Mouse (Mus musculus): ENCODE results near the gene Sgtb. TPM values are rescaled to one million over a fixed set of nuclear protein-coding genes. Genes with fewer than 3 reads are reported as not detected.
A peak's percentile ranks its signal among the peaks of the same experiment; 100 is the strongest.

The Sgtb gene
- 8.3 TPM for polyA plus RNA-seq (2021)

DNA sequence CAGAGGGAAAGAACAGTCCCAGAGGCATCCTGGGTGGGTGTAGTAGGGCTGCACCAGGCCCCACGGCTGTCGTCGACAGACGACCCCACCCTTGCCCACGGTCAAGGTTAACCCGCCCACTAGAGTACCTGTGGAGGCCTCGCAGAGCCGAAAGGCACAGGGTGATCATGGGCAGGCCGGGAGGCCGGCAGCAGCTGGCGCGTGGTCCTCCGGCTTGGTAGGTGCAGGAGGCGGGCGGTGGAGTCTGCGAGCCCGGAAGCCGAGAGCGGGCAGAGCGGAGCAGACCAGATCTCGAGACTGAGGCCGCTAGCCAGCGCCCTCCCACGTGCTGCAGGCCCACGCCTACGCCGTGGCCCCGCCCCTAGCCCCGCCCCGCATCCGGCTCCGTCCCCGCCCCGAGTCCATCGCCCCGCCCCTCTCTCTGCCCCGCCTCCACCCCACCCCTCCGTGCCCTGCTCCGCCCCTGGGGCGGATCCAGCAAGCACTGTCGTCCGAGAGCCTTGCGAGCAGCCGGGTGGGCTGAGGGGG is at the start of gene Sgtb, which contains the start of gene Nln:
Gene Sgtb, plus strand, starts transcription at position 454 of the 528 bp plus-strand sequence.
Gene Nln, minus strand, starts transcription at position 327 of the 528 bp plus-strand sequence.
- peak; percentile 49 for DNase-seq (ENCODE audit: low read depth, low spot score)
- no peak for TF ChIP-seq CTCF (IDR thresholded peaks at IDR 0.05)
- POLR2A ChIA-PET = no interaction called here
- no peaks in the 10 kb centered on the region for H3K27me3 ChIP-seq
- in situ Hi-C loops (cut with MboI; ENCODE audit: low pct_unique_long_range_greater_than_20kb) = no loop called here
- peak; percentile 91 for ATAC-seq
- CTCF ChIA-PET = no interaction called here

GRCm38 (mm10) chr13:104060231-104060630 is 49.3 kb upstream of the Sgtb start:
- no peak for ATAC-seq
- ChIA-PET POLR2A (no interaction called here), CTCF (no interaction called here)
- in situ Hi-C loops (cut with MboI; ENCODE audit: low pct_unique_long_range_greater_than_20kb) = no loop called here
- no peak for DNase-seq (ENCODE audit: low read depth, low spot score)
- TF ChIP-seq CTCF (IDR thresholded peaks at IDR 0.05) = no peak
- no peaks in the 10 kb centered on the region for H3K27me3 ChIP-seq

DNA sequence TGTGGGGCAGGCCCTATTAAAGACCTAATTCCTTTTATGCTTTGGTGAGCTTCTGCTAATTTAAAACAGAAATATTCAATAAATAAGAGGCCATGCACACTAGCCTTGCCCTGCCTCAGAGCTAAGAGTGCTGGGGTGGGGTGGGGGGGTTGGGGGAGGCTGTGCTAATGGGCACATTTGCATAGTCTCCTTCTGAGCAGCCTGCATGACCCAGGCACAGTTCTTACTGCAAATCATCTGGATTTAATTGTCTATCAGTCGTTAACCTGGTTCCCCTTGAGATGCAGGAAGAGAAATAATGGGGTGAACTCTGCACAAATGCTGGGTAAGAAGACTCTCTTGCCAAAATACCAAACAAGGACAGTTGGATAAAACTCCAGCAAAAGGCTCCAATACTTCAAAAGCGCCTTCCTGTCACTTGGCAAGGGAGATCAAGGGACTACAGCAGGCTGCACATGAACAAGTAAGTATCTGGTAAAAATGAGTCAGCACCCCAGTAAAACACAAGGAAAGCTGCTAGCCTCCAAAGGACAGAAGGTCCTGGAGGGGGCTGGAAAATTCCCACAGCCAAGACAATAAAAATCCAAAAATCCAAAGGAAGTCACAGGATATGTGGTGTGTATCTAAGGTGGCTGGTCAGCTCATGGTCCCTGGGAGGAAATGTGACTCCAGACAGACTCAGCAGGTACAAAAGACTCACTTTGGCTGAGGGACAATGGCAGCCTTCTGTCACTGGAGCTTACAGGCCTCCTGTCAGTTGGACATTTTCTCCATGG is 47.4 kb upstream of the Sgtb start:
- TF ChIP-seq CTCF (IDR thresholded peaks at IDR 0.05) = no peak
- CTCF ChIA-PET = interaction anchor here (0.7 to 1.4 kb wide), 4 partner anchors 11 to 25 kb away, joined by 3 read pairs; no protein-coding TSS in a partner anchor
- POLR2A ChIA-PET = no interaction called here
- no peaks in the 10 kb centered on the region for H3K27me3 ChIP-seq
- in situ Hi-C loops (cut with MboI; ENCODE audit: low pct_unique_long_range_greater_than_20kb) = no loop called here
- no peak for DNase-seq (ENCODE audit: low read depth, low spot score)
- no peak for ATAC-seq

DNA sequence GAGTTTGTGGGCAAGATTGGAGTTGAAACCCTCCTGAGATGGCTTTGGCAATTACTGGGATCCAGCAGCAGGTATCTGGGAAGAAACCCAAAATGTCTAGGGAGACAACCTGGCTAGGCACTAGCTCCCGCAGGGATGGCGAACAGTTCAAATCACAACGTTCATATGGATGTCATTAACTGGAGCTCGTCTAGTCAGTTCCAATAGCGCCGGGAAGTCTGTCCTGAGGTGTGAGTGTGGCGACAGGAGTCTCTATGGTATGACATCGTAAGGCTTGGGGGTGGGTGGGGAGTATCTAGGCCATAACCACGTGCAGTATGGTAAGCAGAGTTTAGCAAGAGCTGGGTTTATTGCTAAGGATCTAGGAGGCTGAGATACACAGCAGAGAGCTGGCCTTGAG is 46.5 kb upstream of the Sgtb start:
- ATAC-seq = no peak
- POLR2A ChIA-PET = no interaction called here
- in situ Hi-C loops (cut with MboI; ENCODE audit: low pct_unique_long_range_greater_than_20kb) = no loop called here

DNA sequence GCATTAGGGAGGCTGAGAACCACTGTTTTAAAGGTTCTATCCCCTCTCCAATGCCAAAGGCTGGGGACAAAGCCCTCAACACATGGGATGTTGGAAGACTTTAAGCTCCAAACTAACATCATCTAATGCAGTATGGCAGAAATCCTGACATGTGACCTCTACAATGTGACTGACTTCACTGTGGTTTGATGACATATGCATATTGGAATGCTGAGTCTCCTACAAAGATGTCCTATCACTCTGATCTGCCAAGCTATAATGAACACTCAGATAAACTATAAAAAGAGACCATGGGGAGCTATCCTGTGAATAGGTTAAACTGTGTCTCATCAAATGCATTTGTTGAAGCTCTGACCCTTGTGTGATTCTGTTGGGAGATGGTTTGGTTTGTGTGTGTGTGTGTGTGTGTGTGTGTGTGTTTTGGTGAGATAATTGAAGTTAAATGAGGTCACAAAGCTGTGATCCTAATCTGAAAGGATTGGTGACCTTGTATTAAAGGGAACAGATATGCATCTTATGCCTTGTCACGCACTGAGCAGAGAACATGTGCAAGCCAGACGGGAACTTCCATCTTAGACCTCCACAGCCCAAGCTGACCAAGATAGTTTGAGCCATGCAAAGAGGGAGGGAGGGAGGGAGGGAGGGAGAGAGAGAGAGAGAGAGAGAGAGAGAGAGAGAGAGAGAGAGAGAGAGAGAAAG is 43.7 kb upstream of the Sgtb start:
- H3K27me3 ChIP-seq = no peaks in the 10 kb centered on the region
- in situ Hi-C loops (cut with MboI; ENCODE audit: low pct_unique_long_range_greater_than_20kb) = no loop called here
- DNase-seq (ENCODE audit: low read depth, low spot score) (no peak), ATAC-seq (no peak)
- POLR2A ChIA-PET = no interaction called here
- CTCF ChIA-PET = interaction anchor here (1.6 to 1.7 kb wide), 3 partner anchors 9 to 24 kb away, joined by 3 to 9 read pairs (median 4); no protein-coding TSS in a partner anchor
- TF ChIP-seq CTCF (IDR thresholded peaks at IDR 0.05) = no peak

More for the DNA sequence above, 46.5 kb upstream of the Sgtb start:
- no peaks in the 10 kb centered on the region for H3K27me3 ChIP-seq
- DNase-seq (ENCODE audit: low read depth, low spot score) = no peak
- no peak for TF ChIP-seq CTCF (IDR thresholded peaks at IDR 0.05)
- CTCF ChIA-PET = interaction anchor here (0.9 to 1.4 kb wide), 3 partner anchors 12 to 25 kb away, joined by 3 read pairs; no protein-coding TSS in a partner anchor

- ChIA-PET POLR2A (interaction anchor here (1.1 kb wide), 1 partner anchor 151 kb away, joined by 3 read pairs; no protein-coding TSS in a partner anchor), CTCF (interaction anchor here (0.7 kb wide), 1 partner anchor 12 kb away, joined by 3 read pairs; no protein-coding TSS in a partner anchor)
- TF ChIP-seq CTCF (IDR thresholded peaks at IDR 0.05) = no peak
- no peaks in the 10 kb centered on the region for H3K27me3 ChIP-seq
- in situ Hi-C loops (cut with MboI; ENCODE audit: low pct_unique_long_range_greater_than_20kb) = no loop called here
- ATAC-seq = no peak
- DNase-seq (ENCODE audit: low read depth, low spot score) = no peak
Measured at GRCm38 (mm10) chr13:104069216-104069615, 40.3 kb upstream of the Sgtb start.

DNA sequence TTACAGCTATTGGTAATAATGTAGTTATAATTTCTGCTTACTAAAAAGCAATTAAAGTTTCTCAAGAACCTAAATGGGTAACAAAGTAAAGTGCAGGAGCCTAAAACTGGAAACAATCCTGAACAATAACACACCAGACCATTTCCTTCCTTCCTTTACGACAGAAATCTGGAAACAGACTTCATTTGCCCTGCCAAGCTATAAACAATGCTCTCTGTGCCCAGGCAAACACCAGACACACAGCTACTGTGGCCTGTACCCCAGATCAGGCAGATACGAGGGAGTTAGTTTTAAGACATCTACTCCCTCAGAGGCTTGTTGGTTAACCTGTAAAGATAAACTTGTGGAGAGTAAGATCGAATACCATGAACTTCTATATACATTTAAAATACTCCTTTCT is 38.8 kb upstream of the Sgtb start:
- no peak for ATAC-seq
- TF ChIP-seq CTCF (IDR thresholded peaks at IDR 0.05) = no peak
- no peaks in the 10 kb centered on the region for H3K27me3 ChIP-seq
- in situ Hi-C loops (cut with MboI; ENCODE audit: low pct_unique_long_range_greater_than_20kb) = no loop called here
- ChIA-PET CTCF (interaction anchor here (1.2 kb wide), 1 partner anchor 13 kb away, joined by 3 read pairs; no protein-coding TSS in a partner anchor), POLR2A (no interaction called here)
- no peak for DNase-seq (ENCODE audit: low read depth, low spot score)

- CTCF ChIA-PET = interaction anchor here (0.6 to 1.6 kb wide), 4 partner anchors 10 to 16 kb away, joined by 3 read pairs; no protein-coding TSS in a partner anchor
- DNase-seq (ENCODE audit: low read depth, low spot score) (no peak), ATAC-seq (no peak)
- TF ChIP-seq CTCF (IDR thresholded peaks at IDR 0.05) = no peak
- H3K27me3 ChIP-seq = no peaks in the 10 kb centered on the region
- POLR2A ChIA-PET = interaction anchor here (1.3 kb wide), 1 partner anchor 9 kb away, joined by 5 read pairs; no protein-coding TSS in a partner anchor
- in situ Hi-C loops (cut with MboI; ENCODE audit: low pct_unique_long_range_greater_than_20kb) = no loop called here
Measured at GRCm38 (mm10) chr13:104072351-104072750, 37.2 kb upstream of the Sgtb start.

DNA sequence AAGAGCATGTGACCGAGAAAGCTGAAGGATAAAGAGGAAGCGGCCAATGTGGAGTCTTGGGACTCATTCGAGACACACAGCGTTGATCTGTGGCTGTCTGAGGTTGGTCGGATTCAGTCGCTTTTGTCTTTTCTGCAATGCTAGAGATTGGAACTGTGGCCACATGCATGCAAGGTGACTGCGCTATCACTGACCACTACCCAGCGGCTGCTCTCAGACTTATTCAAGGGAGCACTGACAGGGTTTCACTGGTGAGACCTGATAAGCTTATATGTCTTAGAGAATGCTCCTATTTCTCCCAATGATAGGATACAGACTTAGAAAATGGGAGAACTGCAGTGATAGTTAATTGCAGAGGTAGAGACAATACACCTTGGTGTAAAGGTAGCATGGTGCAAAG is 35.3 kb upstream of the Sgtb start:
- in situ Hi-C loops (cut with MboI; ENCODE audit: low pct_unique_long_range_greater_than_20kb) = no loop called here
- TF ChIP-seq CTCF (IDR thresholded peaks at IDR 0.05) = no peak
- H3K27me3 ChIP-seq = no peaks in the 10 kb centered on the region
- POLR2A ChIA-PET = no interaction called here
- CTCF ChIA-PET = interaction anchor here (1.0 to 1.3 kb wide), 3 partner anchors 11 to 371 kb away, joined by 3 to 4 read pairs (median 3); no protein-coding TSS in a partner anchor
- no peak for ATAC-seq
- DNase-seq (ENCODE audit: low read depth, low spot score) = no peak

DNA sequence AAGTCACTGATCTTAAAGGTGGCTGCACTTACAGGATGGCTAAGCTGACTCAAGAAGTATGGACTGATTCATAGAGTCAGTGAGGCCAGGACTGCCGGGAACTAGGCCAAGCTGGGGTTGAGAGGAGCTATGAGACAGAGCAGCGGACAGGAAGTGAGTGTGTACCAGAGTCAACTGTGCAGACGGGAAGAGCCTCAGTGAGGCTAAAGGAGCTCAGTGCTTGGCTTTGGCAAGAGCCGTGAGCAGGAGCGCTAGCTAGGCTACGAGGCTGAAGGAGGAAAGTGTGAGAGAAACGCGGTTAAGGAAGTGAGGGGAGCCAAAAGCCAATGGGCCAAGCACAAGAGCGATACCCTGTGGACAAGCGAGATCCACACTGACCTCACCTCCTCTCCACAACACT is 34.8 kb upstream of the Sgtb start:
- ATAC-seq = no peak
- in situ Hi-C loops (cut with MboI; ENCODE audit: low pct_unique_long_range_greater_than_20kb) = no loop called here
- ChIA-PET POLR2A (no interaction called here), CTCF (interaction anchor here (1.0 to 1.3 kb wide), 3 partner anchors 12 to 372 kb away, joined by 3 to 4 read pairs (median 3); no protein-coding TSS in a partner anchor)
- TF ChIP-seq CTCF (IDR thresholded peaks at IDR 0.05) = no peak
- H3K27me3 ChIP-seq = no peaks in the 10 kb centered on the region
- DNase-seq (ENCODE audit: low read depth, low spot score) = no peak

Data from Patski (cell line).